Mouse (Mus musculus): ENCODE measurements around the gene Borcs7.

Gene Borcs7

DNA sequence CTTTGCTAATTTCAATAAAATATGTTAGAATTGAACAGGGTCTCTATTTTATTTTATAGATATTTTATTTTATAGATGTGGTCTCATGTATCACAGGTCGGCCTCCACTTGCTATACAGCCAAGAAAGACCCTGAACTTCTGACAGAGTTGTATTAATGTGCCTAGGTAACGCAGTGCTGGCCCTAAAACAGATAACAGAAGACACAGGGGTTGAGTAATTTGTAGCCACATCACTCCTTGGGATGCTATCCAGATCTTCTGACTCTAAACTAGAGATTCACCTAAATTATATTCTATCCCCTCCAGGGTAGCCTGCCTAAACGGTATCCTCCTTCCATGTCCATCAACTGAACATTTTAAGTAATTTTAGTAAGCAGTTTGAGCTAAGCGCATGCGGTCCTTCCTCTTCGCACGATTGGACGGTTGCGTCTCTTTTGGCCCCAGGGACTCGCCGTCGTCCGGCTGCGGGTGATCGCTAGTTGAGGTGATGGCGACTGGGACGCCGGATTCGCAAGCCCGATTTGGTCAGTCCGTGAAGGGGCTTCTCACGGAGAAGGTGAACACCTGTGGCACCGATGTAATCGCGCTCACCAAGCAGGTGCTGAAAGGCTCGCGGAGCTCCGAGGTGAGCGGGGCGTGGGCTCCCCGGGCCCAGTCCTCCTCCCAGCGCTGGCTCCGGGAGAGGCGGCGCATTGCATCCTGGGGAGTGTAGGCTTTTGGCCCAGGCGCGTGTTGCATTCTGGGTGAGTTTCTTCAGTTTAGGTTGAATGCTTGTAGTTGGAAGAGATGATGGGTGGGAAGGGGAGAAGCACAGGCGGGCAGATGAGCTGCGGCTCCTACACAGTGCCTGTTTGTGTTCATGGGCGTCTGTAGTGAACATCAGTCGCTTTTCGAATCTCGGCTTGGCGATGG is at the start of gene Borcs7:
TSS of gene Borcs7 (plus strand) at position 447 of the 913 bp plus-strand sequence.
- DNase-seq (ENCODE audit: low spot score), result peak; percentile 88

DNA sequence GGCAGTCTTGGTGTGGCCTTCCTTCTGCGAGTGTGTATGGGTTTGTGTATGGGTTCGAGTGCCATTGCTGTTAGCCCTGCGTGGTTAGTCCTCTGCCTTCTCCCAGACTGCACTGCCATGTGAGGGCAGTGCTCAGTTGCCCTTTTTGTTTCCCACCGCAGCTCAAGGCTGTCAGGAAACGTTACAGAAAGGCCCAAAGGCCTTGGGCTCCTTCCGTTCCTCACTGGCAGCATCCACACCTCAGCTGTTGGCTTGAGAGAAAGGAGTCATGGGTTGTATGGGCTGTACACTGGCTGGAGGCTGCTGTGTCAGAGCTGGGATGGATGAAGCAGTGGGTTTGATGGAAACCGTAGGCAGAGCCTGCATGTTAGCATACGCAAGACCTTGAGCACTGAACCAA is 48.9 kb upstream of the Borcs7 start:
- DNase-seq (ENCODE audit: low spot score), result no peak

DNA sequence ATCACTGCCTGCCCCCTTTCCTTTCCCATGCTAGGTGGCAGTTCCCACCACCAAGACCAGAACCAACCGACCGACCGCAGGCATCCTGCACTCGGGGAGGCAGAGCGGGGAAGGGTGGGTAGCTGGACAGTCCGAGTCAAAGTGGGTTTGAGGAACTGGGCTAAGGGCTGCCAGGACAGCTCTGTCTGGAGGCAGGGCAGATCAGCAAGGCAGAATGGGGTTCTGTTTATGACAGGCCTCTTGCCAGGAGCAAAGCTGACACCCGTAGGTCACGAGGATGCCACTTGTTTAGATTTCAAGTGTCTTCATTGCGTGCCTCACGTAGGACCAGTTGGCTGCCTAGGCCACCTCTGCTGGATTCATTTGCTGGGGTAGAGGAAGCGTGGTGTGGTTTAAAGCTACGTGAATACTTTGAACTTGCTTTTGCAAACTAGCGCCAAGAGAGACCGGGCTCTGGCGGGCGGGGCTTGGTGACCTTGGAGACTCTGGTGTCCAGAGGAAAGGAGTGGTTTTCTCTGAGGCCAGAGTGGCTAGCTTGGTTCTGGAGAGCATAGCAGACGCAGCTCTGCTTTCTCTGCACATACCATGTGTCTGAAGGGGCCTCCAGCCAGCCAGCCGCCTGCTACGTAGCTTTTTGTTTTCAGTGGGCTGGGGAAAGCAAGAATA is 48.2 kb upstream of the Borcs7 start:
- DNase-seq (ENCODE audit: low spot score), result no peak

- no peak for DNase-seq (ENCODE audit: low spot score)
Observed at GRCm38 (mm10) chr19:46642136-46642753, 47.5 kb upstream of the Borcs7 start.

- no peak for DNase-seq (ENCODE audit: low spot score)
Observed at GRCm38 (mm10) chr19:46643236-46643635, 46.5 kb upstream of the Borcs7 start.

DNA sequence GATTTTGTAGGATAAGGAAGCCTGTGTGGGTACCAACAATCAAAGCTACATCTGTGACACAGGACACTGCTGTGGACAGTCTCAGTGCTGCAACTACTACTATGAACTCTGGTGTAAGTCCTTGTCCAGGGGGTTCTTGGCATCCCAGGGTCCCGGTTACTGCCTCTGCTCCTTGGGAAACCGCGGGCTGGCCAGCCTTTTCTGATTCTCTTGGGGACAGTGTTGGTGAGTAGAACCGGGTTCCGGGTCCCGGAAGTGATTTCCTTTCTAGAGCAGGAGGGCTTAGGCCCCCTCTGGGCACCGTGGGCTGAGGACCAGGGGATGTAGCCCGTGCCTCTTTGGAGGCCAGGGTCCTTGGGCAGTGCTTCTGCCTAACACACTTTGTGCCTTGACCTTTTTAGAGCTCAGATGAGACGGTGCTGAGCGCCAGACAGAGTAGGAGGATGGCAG is 45.3 kb upstream of the Borcs7 start:
- no peak for DNase-seq (ENCODE audit: low spot score)

- no peak for DNase-seq (ENCODE audit: low spot score)
Observed at GRCm38 (mm10) chr19:46644793-46645602, 44.7 kb upstream of the Borcs7 start.

- DNase-seq (ENCODE audit: low spot score), result no peak
Observed at GRCm38 (mm10) chr19:46646041-46646481, 43.6 kb upstream of the Borcs7 start.

- no peak for DNase-seq (ENCODE audit: low spot score)
Observed at GRCm38 (mm10) chr19:46647254-46647653, 42.5 kb upstream of the Borcs7 start.

DNA sequence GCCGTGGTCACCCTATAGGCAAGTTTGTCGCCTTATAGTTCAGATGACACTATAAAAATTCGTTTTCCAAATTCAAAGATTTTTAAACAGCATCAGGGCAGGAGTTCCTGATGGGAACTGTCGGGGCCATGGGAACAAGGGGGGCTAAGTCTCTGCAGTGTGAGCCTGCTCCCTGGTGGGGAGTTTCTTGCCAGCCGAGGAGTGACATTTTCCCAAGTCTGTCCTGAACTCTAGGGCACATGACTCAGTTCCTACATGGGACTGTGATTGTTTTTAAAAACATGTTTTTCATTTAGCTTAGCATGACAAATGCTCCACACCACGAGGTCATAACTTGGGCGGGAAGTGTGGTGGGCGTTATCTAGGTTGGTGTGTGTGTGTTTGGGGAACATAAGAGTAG is 41.9 kb upstream of the Borcs7 start:
- DNase-seq (ENCODE audit: low spot score), result no peak

DNA sequence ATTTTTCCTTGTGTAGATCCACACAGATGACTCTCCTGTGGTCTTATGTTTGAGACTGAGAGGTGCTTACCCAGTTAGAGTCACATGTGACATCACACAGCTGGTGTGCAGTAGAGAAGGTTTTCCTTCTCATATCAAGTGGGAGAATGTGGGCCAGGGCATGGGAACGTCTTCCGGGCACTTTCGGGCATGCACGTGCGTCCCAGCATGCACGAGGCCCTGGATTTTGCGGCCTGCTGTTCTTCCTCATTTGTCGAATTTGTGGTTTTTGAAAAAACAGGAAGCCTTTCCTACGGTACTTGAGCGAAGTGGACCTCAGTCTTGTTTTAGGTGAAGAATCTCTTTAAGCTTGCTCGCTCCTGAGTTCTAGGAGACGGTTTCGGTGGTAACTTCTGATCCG is 41.1 kb upstream of the Borcs7 start:
- DNase-seq (ENCODE audit: low spot score), result no peak

DNA sequence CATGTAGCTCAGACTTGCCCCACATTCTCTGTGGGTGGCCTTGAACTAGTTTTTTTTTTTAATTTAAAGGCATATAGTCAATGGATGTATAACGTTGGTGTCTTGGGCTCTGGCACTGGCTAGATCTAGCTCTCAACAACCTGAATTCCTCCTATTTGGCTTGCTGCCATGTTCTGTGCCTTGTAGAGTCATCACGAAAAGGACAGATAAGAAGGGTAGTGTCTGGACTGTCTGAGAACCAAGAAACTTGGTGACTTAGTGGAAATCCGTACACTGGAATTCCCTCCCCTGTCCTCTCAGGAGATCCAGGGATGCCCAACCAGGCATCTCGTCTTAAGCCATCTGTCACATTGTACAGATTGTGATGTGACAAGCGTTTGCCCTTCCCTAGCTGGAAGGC is 36.5 kb upstream of the Borcs7 start:
- no peak for DNase-seq (ENCODE audit: low spot score)

DNA sequence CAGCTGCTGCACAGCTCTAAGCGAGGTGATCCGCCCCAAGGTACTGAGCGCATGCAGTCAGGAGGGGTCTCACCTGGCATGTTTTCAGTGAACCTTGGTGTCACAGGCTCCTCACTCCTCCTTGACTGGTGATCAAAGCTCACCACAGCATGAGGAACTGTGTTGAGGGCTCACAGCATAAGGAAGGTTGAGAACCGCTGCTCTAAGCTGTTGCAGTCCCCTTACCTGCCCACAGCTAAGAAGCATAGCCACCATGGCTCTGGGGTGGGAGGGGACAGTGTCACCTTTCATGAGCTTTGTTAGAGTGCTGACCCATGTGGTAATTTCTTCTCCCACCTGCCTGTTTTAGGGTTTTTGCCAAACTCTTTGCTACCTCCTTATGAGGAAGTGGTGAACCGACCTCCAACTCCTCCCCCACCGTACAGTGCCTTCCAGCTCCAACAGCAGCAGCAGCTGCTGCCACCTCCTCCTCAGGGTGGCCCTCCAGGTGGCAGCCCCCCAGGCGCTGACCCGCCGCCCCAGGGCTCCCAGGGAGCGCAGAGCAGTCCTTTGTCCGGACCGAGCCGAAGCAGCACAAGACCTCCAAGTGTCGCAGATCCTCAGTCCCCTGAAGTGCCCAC is 36.0 kb upstream of the Borcs7 start:
- DNase-seq (ENCODE audit: low spot score), result no peak

DNA sequence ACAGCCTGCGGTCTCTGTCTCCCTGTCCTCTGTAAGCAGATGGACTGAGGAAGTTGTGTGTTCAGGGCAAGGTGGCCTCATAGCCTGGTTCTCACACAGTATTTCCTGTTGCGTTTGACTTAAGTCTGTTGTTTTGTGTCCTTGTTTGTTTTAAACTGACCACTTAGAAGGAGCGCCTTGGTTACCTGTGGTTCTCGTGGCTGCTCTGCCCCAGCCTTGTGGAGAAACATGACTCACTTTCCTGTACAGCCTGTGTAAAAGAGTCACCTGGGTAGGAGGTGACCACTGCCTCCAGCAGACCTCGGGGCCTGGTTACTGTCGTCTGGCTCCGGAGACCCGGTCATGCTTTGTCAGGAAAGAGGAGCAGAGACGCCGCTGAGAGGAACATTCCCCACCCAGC is 34.1 kb upstream of the Borcs7 start:
- no peak for DNase-seq (ENCODE audit: low spot score)

DNA sequence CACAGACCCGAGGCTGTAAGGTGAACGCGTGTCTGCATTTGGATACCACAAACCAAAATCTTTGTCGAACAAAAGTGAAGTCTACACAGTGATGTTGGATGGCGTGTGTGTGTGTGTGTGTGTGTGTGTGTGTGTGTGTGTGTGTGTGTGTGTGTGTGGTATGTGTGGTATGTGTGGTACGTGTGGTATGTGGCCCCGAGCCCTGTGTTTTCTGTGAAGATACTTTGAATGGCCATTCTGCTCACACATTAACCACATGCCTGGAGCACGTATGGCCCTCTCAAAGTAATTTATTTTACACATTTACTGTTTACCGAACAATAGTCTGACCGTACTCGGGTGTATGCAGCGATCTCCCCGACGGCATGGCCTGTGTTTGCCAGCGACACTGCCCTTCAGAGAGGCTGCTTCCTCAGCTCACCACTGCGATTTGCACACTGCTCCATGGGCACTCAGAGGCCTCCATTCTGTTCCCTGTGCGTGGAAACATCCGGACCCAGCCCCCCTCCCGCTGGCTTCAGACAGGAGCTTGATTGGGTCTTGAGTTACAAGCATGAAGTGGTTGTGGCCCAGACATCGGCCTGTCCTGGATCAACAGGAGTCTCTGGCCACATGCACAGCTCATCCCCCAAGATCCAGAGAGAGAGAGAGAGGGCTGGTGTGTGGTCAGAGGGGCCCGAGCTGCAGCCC is 33.4 kb upstream of the Borcs7 start:
- no peak for DNase-seq (ENCODE audit: low spot score)

DNA sequence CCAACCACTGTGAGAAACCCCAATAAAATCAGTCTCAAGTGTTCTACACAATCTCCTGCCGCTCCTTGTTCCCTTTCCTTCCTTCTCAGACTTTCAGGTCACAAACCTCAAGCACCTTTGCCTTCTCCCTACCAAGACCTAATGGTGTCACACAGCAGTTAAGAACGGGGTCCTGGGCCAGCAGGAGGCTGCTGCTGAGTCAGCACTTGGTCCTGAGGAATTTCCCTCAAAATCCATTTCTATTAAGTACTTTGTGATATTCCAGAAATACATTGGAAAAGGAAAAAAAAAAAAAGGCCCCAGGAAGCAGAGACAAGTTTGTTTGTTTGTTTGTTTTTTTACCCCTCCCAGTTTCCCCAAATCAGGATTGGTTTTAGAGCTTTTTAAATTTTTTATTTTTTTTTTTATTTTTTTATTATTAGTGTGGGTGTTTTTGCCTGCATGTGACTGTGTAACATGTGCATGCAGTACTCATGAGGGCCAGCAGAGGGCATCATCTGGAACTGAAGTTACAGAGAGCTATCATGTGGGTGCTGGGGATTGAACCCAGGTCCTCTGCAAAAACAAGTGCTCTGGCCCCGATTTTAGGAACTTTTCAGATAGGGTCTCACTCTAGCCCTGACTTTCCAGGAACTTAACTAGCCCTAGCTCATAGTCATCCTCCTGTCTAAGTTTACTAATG is 32.2 kb upstream of the Borcs7 start:
- DNase-seq (ENCODE audit: low spot score), result peak; percentile 44

DNA sequence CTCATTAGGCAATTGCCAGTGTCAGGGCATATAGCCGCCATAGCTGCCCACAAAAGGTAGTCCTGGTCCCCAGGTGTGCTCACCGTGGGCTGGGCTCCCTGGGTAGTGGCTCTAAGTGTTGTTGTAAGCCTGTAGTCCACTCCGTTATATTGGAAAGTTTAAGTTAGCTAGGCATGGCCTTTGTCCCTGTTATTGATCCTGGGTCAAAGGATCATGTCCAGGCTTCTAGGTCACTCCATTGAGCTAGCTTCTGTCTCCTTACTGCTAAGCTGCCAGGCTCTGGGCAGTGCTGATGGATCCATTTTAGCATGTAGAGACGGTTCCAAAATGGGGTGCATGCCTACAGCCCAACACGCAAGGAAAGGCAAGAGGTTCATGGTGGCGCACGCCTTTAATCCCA is 31.4 kb upstream of the Borcs7 start:
- DNase-seq (ENCODE audit: low spot score), result no peak

DNA sequence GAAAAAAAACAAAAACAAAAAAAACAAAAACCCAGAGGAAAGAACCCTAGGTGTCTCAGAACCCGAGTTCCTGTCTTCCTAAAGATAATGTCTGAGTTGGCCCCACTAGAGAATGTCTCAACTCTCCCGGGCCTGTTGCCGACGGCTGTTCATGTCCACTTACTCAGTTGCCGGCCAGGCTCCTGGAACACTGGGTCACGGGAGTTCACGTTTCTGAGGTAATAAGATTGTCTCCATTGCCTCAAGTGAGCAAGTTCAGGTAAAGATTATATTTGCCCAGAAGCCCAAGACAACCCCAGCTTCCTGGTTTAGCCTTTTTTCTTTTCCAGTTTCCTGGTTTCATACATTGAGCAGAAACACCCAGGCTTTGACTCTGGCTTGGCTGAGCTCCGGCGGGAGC is 30.9 kb upstream of the Borcs7 start:
- DNase-seq (ENCODE audit: low spot score), result no peak

DNA sequence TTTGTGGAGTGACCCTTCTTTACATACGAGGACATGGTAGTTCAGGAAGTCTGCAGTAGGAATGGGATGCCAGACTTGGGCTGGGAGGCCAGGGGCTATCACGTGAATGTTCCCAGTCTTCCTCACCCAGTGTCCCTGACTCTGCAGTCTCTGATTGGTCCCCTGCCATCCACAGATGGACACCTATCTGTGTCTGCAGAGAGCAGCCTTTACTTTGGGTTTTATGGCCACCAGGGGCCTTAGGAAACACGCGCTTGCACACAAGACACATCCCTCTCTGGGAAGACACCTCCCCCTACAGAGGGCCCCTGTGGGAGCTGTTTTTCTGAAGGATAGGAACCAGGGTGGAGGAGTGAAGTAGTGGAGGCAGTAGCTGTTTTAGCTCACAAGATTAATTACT is 28.2 kb upstream of the Borcs7 start:
- no peak for DNase-seq (ENCODE audit: low spot score)

GRCm38 (mm10) chr19:46662214-46662613 is 27.5 kb upstream of the Borcs7 start:
- DNase-seq (ENCODE audit: low spot score), result no peak
